Comparison of ENCODE assay signal across 8 mouse cellular contexts in genomic region chr10:80987709-80988441, GRCm38 (mm10). TPM values are rescaled to one million over a fixed set of nuclear protein-coding genes. Genes with fewer than 3 reads are reported as not detected.
DNase-seq lines count a peak whose midpoint lies in the region; ATAC-seq lines count a peak whose summit lies in the region.

No protein-coding gene starts in this region.

- no peaks in the 10 kb centered on the region for H3K36me3 ChIP-seq in hindbrain, embryonic 14.5 days (replicated peaks; ENCODE audit: control insufficient read depth, insufficient read depth)
- H3K36me3 ChIP-seq in midbrain, embryonic 10.5 days: no peaks in the 10 kb centered on the region

- H3K4me1 ChIP-seq in hindbrain, embryonic 14.5 days (replicated peaks; ENCODE audit: control insufficient read depth, insufficient read depth, low read length): no peaks in the 10 kb centered on the region
- peaks cover 15% of the 10 kb centered on the region for H3K4me1 ChIP-seq in midbrain, embryonic 10.5 days

- no peaks in the 10 kb centered on the region for H3K9me3 ChIP-seq in hindbrain, embryonic 14.5 days (ENCODE audit: control insufficient read depth, low read length)
- no peaks in the 10 kb centered on the region for H3K9me3 ChIP-seq in midbrain, embryonic 10.5 days (replicated peaks)

- no peak overlapping the region for H3K9ac ChIP-seq in hindbrain, embryonic 14.5 days

- peak; percentile 81 for ATAC-seq in hindbrain, embryonic 14.5 days (ENCODE audit: low FRiP score)

- H3K27me3 ChIP-seq in hindbrain, embryonic 14.5 days (ENCODE audit: control insufficient read depth, insufficient read depth, low read length): peaks cover 35% of the 10 kb centered on the region
- peaks cover 68% of the 10 kb centered on the region for H3K27me3 ChIP-seq in midbrain, embryonic 10.5 days (ENCODE audit: low read depth, poor library complexity, severe bottlenecking)

- no peak overlapping the region for H3K27ac ChIP-seq in hindbrain, embryonic 14.5 days
- H3K27ac ChIP-seq in midbrain, embryonic 10.5 days (replicated peaks): no peak overlapping the region

- H3K4me2 ChIP-seq in hindbrain, embryonic 14.5 days (replicated peaks): no peak overlapping the region

- no peak overlapping the region for H3K4me3 ChIP-seq in hindbrain, embryonic 14.5 days (replicated peaks; ENCODE audit: low read length)
- peak overlapping the region; percentile 14; the same call in 1 of the 2 replicates for H3K4me3 ChIP-seq in midbrain, embryonic 10.5 days

- intact Hi-C loops in left cerebral cortex, postnatal 4 days (cut with DNase I): no loop called here

- DNase-seq in ZHBTc4 (ENCODE audit: low read depth, low spot score): peak; percentile 91
- DNase-seq in cerebellum, postnatal 10 days: peak; percentile 92 to 94
- DNase-seq in gastrocnemius, adult 18-20 months (ENCODE audit: low spot score): peak; percentile 89
- DNase-seq in hindbrain, embryonic 14.5 days (ENCODE audit: low spot score): peak; percentile 81
- peak; percentile 88 for DNase-seq in left cerebral cortex, postnatal 4 days
- peak; percentile 84 for DNase-seq in midbrain, embryonic 10.5 days (ENCODE audit: low spot score)
- DNase-seq in right cerebral cortex, postnatal 4 days: peak; percentile 73
- DNase-seq in yolk sac, embryonic 10.5 days (ENCODE audit: low spot score): peak; percentile 80

- 10% methylated on average over 10 of the region's 10 CpGs for whole genome bisulfite sequencing in hindbrain, embryonic 14.5 days
- 11% methylated on average over 10 of the region's 10 CpGs for WGBS in midbrain, embryonic 10.5 days

RNA-seq across cellular contexts. Expression of gene Gng7, which starts 26.9 kb away (rescaled TPM):
- 1 to 10 TPM; 2.3 to 2.5 TPM for total RNA-seq in gastrocnemius, adult 18-20 months (2021)
- 17.7 and 20.9 TPM in 2 replicates for polyA plus RNA-seq in hindbrain, embryonic 14.5 days (2014; fragmentation: Nextera tagmentation; extraction: Ambion mirVana)
- total RNA-seq in left cerebral cortex, postnatal 4 days (2021): 100 to 1,000 TPM in 1 of 2 experiments, 10 to 100 TPM in 1; 96.7 to 106 TPM
- 6.0 and 8.4 TPM in 2 replicates for polyA plus RNA-seq in midbrain, embryonic 10.5 days (2016; fragmentation: Nextera tagmentation; extraction: Ambion mirVana)

RNA-seq across cellular contexts. Expression of gene Diras1, which starts 37.6 kb away (rescaled TPM):
- under 1 TPM in 1 of 2 experiments, not detected in 1; 0.07 TPM for total RNA-seq in gastrocnemius, adult 18-20 months (2021)
- polyA plus RNA-seq in hindbrain, embryonic 14.5 days (2014; fragmentation: Nextera tagmentation; extraction: Ambion mirVana): 29.7 and 32.2 TPM in 2 replicates
- 100 to 1,000 TPM; 104 to 111 TPM for total RNA-seq in left cerebral cortex, postnatal 4 days (2021)
- 3.0 and 6.4 TPM in 2 replicates for polyA plus RNA-seq in midbrain, embryonic 10.5 days (2016; fragmentation: Nextera tagmentation; extraction: Ambion mirVana)

RNA-seq across cellular contexts. Expression of gene Slc39a3, which starts 49.4 kb away (rescaled TPM):
- total RNA-seq in gastrocnemius, adult 18-20 months (2021): 10 to 100 TPM; 13.7 TPM
- polyA plus RNA-seq in hindbrain, embryonic 14.5 days (2014; fragmentation: Nextera tagmentation; extraction: Ambion mirVana): 33.7 and 33.8 TPM in 2 replicates
- 10 to 100 TPM; 57.8 to 59.8 TPM for total RNA-seq in left cerebral cortex, postnatal 4 days (2021)
- 17.4 and 26.6 TPM in 2 replicates for polyA plus RNA-seq in midbrain, embryonic 10.5 days (2016; fragmentation: Nextera tagmentation; extraction: Ambion mirVana)

RNA-seq across cellular contexts. Expression of gene Gadd45b, which starts 58.0 kb away (rescaled TPM):
- total RNA-seq in gastrocnemius, adult 18-20 months (2021): 10 to 100 TPM; 17.3 to 25.0 TPM
- polyA plus RNA-seq in hindbrain, embryonic 14.5 days (2014; fragmentation: Nextera tagmentation; extraction: Ambion mirVana): 6.2 and 8.0 TPM in 2 replicates
- 1 to 10 TPM; 5.3 to 6.2 TPM for total RNA-seq in left cerebral cortex, postnatal 4 days (2021)
- polyA plus RNA-seq in midbrain, embryonic 10.5 days (2016; fragmentation: Nextera tagmentation; extraction: Ambion mirVana): 6.1 and 9.2 TPM in 2 replicates

Comparison
In these comparisons a context has a peak if more than half of its experiments do, and no peak if none do; other contexts are left out.
1. RNA of gene Gng7, which starts 26.9 kb away (total RNA-seq): 96.7 to 106 TPM in left cerebral cortex, postnatal 4 days; 2.3 to 2.5 TPM in gastrocnemius, adult 18-20 months; every median in the first group is over 10 times any median in the second.
2. RNA of gene Diras1, which starts 37.6 kb away (total RNA-seq): 104 to 111 TPM in left cerebral cortex, postnatal 4 days; 0.07 TPM in gastrocnemius, adult 18-20 months; every median in the first group is over 10 times any median in the second.
3. Peak in every context shown above with its lines, with median percentiles within 50 percentile points of each other: DNase-seq.